ENCODE assay signal across 9 mouse cellular contexts in the genomic region with DNA sequence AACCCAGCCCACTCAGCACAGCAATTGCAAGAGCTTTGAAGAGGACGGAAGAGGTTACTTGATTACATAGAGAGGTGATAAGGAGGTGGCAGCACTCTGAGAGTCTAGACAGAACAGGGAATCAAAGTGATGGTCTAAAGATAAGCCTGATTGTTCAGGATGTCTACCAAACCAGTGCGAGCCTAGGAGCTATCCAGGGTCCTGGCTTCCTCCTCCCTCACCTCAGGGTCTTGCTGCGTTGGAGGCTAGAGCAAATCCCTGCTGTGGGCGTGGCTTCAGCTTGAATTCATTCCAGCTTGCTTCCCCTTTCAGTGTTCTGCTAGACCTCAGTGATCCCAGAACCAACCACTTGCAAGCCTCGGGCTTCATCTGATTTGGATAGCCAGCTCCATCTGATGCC.
DNase-seq lines count a peak whose midpoint lies in the region; ATAC-seq lines count a peak whose summit lies in the region.
"Had no signal": no experiment of that assay in that cellular context is flagged by ENCODE, and none has a peak within 500 bp of the region (broad histone marks: within the 10 kb centered on the region; RNA-seq: fewer than 3 reads in every experiment).

No protein-coding gene starts in this region.

- intact Hi-C loops in left cerebral cortex, postnatal 4 days (cut with DNase I) = no loop called here

- no peaks in the 10 kb centered on the region for H3K9me3 ChIP-seq in embryonic facial prominence, embryonic 10.5 days
- H3K9me3 ChIP-seq: neural tube, embryonic 13.5 days had no signal

- H3K36me3 ChIP-seq in embryonic facial prominence, embryonic 10.5 days (replicated peaks) = no peaks in the 10 kb centered on the region
- H3K36me3 ChIP-seq: neural tube, embryonic 13.5 days had no signal

- no peak for ATAC-seq in megakaryocyte, adult 5-6 weeks (ENCODE audit: poor library complexity, severe bottlenecking)

- H3K4me3 ChIP-seq in embryonic facial prominence, embryonic 10.5 days = no peak overlapping the region
- H3K4me3 ChIP-seq: neural tube, embryonic 13.5 days had no signal

- peak; percentile 49 for DNase-seq in adrenal gland, postnatal 10 days
- no peak for DNase-seq in adrenal gland, adult 8-10 months
- DNase-seq in left cerebral cortex, postnatal 4 days = peak; percentile 6
- no peak for DNase-seq in left cerebral cortex, adult 8-10 months (ENCODE audit: low spot score in 2 of 2)
- peak; percentile 88 for DNase-seq in embryonic facial prominence, embryonic 10.5 days (ENCODE audit: low spot score)
- peak; percentile 47 for DNase-seq in lung, postnatal 10 days
- DNase-seq in right cerebral cortex, postnatal 36 days (ENCODE audit: low spot score in 2 of 2) = no peak

- no peak overlapping the region for H3K27ac ChIP-seq in embryonic facial prominence, embryonic 10.5 days (replicated peaks)
- H3K27ac ChIP-seq: neural tube, embryonic 13.5 days had no signal

- 0 out of 2 replicates have a peak, but pooled peaks cover 7% of the 10 kb centered on the region for H3K4me1 ChIP-seq in embryonic facial prominence, embryonic 10.5 days
- H3K4me1 ChIP-seq: neural tube, embryonic 13.5 days had no signal

- H3K27me3 ChIP-seq in embryonic facial prominence, embryonic 10.5 days (replicated peaks; ENCODE audit: low read depth, poor library complexity, severe bottlenecking) = no peaks in the 10 kb centered on the region
- H3K27me3 ChIP-seq: neural tube, embryonic 13.5 days had no signal

- WGBS in embryonic facial prominence, embryonic 10.5 days = 7% methylated on average over 5 of the region's 5 CpGs

Comparison
In these comparisons a context has a peak if more than half of its experiments do, and no peak if none do; other contexts are left out.
1. DNase-seq: peak in adrenal gland, postnatal 10 days (single experiment), left cerebral cortex, postnatal 4 days (single experiment), embryonic facial prominence, embryonic 10.5 days (single experiment) and lung, postnatal 10 days (single experiment); none in adrenal gland, adult 8-10 months (single experiment), left cerebral cortex, adult 8-10 months (0 of 2) and right cerebral cortex, postnatal 36 days (0 of 2).